Mouse (Mus musculus): Measurements from ENCODE around the gene Znrf2. TPM values are rescaled to one million over a fixed set of nuclear protein-coding genes. Genes with fewer than 3 reads are reported as not detected.

Znrf2 gene
- total RNA-seq, 2 experiments from 2014 or later: 23.1 to 24.6 TPM

DNA sequence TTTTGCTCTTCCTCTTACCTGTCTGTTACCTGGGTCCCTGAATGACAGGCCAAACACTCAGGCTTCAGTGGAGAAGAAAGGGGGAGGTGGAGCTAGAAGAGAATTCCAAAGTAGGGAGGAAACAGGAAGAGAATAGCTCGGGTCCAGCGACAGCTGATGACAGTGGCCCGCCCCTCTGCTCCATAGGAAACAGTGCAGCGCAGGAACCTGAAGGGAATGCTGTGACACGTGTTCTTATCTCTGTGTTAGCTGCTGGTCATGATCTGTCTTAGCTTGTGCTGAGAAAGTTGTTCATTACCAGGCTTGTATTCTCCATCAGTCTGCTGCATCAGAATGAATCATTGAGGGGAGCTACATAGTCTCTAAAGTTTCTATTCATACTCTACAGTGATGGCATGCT lies 60.1 kb downstream of the Znrf2 start:
- DNase-seq (ENCODE audit: low spot score in 2 of 2): no peak
- H3K4me3 ChIP-seq: no peak overlapping the region
- H3K27ac ChIP-seq: no peak overlapping the region
- TF ChIP-seq CTCF (conservative IDR thresholded peaks at IDR 0.05): no peak

DNA sequence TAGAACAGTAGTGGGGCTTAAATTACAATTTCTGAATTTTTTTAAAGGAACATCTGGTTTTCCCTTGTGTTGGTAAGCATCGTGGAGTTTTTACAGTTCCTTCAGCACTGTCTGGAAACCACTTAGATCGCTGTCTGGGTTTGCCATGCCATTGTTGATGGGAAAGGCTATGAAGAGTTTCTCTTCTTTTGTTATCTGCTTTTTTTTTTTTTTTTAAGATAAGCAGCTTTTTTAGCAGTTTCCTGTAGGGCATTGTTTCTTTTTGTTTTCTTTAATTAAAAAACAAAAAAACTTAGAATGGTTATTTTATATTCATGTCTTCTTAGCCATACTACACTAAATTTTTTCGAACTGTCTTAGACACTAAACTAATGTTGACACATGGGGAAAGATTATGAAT lies 60.9 kb downstream of the Znrf2 start:
- TF ChIP-seq CTCF (conservative IDR thresholded peaks at IDR 0.05): no peak
- Histone ChIP-seq H3K27ac (no peak overlapping the region), H3K4me3 (no peak overlapping the region)
- no peak for DNase-seq (ENCODE audit: low spot score in 2 of 2)

DNA sequence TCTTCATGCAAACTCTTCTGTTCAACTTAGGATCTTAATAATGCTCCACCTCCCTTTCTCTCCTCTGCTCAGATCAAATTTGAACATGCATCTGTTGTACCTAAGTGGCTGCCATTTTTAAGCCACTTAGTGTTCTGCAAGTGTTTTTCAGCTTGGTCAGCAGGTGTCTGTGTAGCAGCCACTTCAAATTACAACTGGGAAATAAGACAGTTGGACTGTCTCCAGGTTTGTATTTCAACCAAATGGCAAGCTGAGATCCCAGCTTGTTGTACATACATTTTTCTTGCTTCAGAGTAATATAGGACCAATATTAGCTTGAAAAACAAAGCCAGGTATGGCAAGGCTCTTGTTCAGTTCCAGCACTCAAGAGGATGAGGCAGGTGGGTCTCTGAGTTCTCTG lies 61.8 kb downstream of the Znrf2 start:
- no peak for TF ChIP-seq CTCF (conservative IDR thresholded peaks at IDR 0.05)
- Histone ChIP-seq H3K27ac (no peak overlapping the region), H3K4me3 (no peak overlapping the region)

DNA sequence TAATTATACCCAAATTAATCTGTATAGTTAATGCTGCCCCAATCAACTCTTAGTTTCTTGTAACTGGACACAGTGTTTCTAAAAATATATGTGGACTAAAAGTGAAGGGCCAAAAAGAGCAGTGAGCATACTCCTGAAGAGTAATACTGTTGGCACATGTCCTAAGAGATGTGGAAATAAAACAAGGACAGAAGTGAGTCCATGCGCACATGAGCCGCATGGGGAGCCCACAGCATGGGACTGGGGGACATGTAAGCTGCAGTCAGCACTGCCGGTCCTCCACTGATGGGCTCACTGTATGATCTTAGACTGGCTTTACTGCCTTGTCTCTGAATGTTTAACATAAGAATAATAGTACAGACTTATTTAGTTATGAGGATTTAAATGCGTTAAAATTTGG lies 63.4 kb downstream of the Znrf2 start:
- no peak for DNase-seq (ENCODE audit: low spot score in 2 of 2)
- no peak overlapping the region for H3K27ac ChIP-seq
- H3K4me3 ChIP-seq: no peak overlapping the region
- no peak for TF ChIP-seq CTCF (conservative IDR thresholded peaks at IDR 0.05)

More for the DNA sequence above, 61.8 kb downstream of the Znrf2 start:
- no peak for DNase-seq (ENCODE audit: low spot score in 2 of 2)

DNA sequence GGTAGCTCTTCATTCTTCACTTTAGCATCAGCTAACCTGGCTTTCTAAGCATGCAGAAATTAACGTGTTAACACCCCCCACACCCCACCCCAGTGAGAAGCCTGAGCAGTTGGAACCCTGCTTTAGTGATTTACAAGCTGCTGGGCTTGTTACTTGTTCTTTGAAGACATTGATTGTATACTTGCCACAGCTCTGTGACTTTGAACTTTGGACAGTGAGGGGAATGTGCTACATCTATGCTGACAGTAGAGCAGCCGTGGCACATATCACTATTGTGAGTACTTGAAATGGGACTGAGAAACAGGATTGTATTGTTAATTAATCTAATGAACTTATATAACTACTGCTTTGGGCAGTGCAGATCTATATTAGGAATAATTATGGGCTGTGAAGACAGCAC lies 66.7 kb downstream of the Znrf2 start:
- H3K4me3 ChIP-seq: no peak overlapping the region
- TF ChIP-seq CTCF (conservative IDR thresholded peaks at IDR 0.05): no peak
- H3K27ac ChIP-seq: no peak overlapping the region
- DNase-seq (ENCODE audit: low spot score in 2 of 2): no peak

DNA sequence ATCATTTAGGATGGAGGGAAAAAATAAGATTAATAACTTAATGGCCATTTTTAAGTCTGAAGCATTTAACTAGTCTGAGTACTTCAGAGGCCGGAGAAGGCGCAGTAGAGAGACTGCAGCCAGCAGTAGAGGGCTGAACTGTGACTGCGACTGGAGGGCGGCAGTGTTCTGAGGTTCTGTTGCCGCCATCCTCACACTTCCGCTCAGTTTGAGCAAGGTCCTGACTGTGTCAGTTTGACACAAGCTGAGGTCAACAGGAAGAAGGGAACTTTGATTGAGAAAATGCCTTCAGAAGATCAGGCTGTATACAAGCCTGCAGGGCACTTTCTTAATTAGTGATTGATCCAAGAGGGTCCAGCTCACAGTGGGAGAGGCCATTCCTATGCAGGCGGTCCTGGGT lies 69.5 kb downstream of the Znrf2 start:
- no peak for DNase-seq (ENCODE audit: low spot score in 2 of 2)
- no peak overlapping the region for H3K27ac ChIP-seq

DNA sequence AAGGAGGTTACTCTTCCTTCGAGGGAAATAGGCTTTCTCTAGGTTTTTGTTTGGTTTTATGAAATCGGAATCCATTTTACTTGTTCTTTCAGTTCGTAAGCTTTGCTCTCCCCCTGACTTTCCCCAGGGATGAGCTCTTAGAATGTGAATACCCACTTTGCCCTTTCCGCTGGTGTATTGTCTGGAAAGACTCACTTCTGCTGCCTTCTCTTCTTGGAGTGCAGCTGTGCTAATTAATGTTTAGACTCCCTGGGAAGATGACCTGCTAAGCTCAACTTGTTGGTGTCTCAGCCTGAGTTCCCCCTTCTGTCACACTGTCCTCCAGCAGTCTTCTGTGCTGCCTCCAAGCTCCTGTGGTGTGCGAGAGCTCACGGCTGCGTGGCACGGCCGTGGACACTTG lies 73.5 kb downstream of the Znrf2 start:
- DNase-seq (ENCODE audit: low spot score in 2 of 2): no peak
- Histone ChIP-seq H3K27ac (no peak overlapping the region), H3K4me3 (no peak overlapping the region)
- TF ChIP-seq CTCF (conservative IDR thresholded peaks at IDR 0.05): no peak

More for the DNA sequence above, 69.5 kb downstream of the Znrf2 start:
- no peak for TF ChIP-seq CTCF (conservative IDR thresholded peaks at IDR 0.05)
- H3K4me3 ChIP-seq: no peak overlapping the region

DNA sequence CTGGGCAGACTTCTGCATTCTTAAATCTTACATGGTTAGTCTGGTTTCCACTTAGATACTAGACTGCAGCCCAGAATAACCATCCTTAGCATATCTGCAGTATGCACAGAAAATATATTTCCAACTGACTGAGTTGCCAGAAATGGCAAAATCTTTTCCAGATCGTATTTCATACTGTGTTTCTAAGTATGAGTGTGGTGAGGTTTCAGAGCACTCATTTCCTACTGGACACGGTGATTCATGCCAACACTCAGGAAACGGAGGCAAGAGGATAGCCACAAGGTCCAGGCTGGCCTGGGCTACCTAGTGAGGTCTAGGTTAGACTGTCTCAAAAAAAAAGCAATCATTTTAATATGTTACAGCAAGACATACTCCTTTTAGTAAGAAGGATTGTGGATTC lies 74.7 kb downstream of the Znrf2 start:
- DNase-seq (ENCODE audit: low spot score in 2 of 2): no peak
- no peak overlapping the region for H3K27ac ChIP-seq
- no peak for TF ChIP-seq CTCF (conservative IDR thresholded peaks at IDR 0.05)
- H3K4me3 ChIP-seq: no peak overlapping the region

DNA sequence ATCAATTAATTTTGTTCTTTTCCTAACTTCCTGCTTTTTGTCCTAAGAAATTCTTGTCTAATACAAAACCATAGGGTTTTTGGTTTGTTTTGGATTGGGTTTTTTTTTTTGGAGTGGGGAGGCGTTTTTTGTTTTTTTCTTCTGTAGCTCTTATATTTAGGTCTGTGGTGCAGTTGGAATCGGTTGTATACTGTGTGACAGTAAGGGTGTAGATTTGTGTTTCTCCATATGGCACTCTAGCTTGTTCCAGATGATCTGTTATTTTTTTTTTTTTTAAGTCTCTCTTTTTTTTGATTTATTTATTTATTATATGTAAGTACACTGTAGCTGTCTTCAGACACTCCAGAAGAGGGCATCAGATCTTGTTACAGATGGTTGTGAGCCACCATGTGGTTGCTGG lies 83.5 kb downstream of the Znrf2 start:
- no peak for TF ChIP-seq CTCF (conservative IDR thresholded peaks at IDR 0.05)
- DNase-seq (ENCODE audit: low spot score in 2 of 2): no peak
- H3K27ac ChIP-seq: no peak overlapping the region
- no peak overlapping the region for H3K4me3 ChIP-seq

DNA sequence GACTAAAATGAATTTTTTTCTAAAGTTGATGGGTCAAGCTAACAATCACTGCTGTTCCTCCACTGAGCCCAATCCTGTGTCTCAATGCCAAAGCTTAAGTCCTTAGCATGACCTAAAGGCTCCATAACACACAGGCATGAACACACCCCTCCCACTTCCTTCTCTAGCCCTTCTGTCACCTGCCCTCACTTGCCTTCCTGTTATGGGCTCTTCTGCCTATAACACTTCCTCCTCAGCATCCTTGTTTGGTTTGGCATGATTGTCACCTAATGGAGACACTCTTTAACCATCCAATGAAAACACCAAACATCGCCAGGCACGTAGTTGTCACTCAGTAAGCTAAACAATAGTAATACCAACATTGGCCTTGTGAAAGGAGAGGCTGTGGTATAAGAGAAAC lies 85.8 kb downstream of the Znrf2 start:
- no peak for TF ChIP-seq CTCF (conservative IDR thresholded peaks at IDR 0.05)
- H3K4me3 ChIP-seq: no peak overlapping the region
- no peak overlapping the region for H3K27ac ChIP-seq
- no peak for DNase-seq (ENCODE audit: low spot score in 2 of 2)

DNA sequence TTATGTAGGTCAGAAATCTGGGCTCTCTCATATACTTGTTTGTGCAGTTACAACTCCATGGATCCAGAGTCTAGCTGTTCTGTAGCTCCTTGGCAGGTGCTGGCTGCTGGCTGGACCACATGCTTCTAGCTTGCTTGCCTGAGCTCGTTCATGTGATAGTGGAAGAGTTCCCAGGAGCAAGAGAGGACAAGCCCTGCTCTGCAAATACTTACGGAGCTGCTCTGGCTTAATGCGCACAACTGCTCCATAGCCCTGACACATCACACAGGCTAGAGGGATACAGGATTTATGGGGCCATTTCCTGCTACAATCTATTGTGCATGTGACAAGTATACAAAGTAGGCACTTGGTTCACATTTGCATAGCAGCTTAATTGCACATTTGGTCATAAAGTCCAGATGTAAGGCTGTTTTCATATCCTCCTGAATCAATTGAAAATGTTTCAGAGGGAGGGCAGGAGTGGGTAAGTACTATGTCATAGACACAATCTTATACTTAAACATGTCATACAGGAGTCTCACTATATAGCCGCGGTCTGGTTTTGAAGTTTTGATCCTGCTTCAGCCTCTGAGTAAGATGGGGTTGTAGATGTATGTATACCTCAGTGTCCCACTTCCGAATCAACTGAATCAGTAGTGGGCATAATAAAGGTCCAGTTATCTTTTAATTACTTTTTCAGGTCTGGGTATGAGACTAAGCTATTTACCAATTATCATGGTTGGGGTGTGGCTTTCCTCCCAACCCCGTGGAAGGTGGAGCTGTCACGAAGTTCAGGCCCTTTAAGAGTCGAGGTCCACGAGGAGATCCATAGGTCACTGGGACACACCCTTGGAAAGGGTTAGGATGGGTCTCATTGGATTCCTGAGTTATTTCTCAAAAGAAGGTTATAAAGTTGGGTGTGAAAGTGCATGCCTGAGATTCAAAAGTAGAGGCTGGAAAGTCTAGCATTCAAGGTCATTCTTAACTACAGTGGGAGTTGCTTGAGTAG lies 89.6 kb downstream of the Znrf2 start:
- DNase-seq (ENCODE audit: low spot score in 2 of 2): peak in 1 of 2 experiments; percentile 26
- H3K4me3 ChIP-seq: no peak overlapping the region
- no peak for TF ChIP-seq CTCF (conservative IDR thresholded peaks at IDR 0.05)
- no peak overlapping the region for H3K27ac ChIP-seq

DNA sequence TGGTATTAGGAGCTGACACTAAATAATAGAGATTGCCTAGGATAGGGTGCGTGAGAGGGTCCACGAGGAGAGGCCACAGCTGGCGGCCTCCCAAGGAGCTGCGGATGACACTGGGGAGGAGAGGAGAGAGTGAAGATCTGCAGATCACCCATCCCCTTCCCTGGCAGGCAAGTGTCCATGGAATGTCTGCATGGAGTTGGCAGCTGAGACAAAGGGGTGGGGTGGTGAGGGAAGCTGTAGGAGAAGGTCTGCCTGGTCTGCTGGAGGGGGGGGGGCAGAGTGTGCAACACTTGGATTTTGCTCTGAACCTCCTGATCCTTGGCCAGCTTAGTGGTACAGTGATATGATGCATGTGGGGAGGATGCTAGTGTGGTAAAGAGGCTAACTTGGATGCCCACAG lies 98.3 kb downstream of the Znrf2 start:
- DNase-seq (ENCODE audit: low spot score in 2 of 2): no peak
- no peak for TF ChIP-seq CTCF (conservative IDR thresholded peaks at IDR 0.05)
- Histone ChIP-seq H3K4me3 (no peak overlapping the region), H3K27ac (no peak overlapping the region)

DNA sequence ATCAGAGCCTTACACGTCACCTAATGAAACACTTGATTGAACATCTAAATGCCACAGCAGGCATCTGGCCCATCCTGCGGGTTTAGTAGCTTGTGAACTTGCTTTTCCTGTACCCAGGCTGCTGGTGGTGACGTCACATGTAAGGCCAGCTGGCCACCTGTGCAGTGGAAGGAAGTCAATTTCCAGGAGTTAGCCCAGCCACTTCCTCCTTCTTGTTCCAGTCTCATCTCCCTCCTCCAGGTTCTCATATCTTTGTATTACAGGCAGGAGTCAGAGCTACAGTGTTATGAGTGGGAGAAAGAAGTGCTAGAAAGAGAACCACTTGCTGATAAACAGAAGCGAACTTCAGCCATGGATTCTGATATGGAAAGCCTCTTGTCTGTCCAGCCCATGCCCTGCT lies 99.4 kb downstream of the Znrf2 start:
- no peak overlapping the region for H3K27ac ChIP-seq
- TF ChIP-seq CTCF (conservative IDR thresholded peaks at IDR 0.05): no peak
- H3K4me3 ChIP-seq: no peak overlapping the region
- DNase-seq (ENCODE audit: low spot score in 2 of 2): no peak

DNA sequence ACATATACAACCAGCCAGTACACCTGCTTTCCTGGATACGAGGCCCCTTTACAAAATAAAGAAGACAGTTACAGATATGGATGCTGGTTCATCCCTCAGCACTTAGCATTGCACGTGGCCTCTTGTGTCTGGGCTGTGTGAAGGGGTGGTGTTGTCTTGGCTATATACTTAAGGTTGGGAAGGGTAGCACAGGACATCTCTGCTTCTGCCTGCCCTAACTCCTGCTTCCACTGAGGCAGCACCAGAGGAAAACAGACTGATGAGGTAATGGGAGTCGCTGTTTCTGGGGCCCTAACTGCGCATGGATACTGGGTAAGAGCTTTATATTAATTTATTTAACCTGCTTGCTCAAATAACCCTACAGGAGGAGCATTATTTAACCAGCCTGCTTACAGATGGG lies 100.2 kb downstream of the Znrf2 start:
- no peak for DNase-seq (ENCODE audit: low spot score in 2 of 2)
- no peak for TF ChIP-seq CTCF (conservative IDR thresholded peaks at IDR 0.05)
- H3K4me3 ChIP-seq: no peak overlapping the region
- H3K27ac ChIP-seq: no peak overlapping the region

All from layer of hippocampus, adult 2 months (tissue).